Mouse (Mus musculus) heart, embryonic 14.5 days (tissue): ENCODE results near the gene Carm1. TPM values are rescaled to one million over a fixed set of nuclear protein-coding genes. Genes with fewer than 3 reads are reported as not detected.

Source experiments
- ATAC-seq: fragments of 200-750 bp; cut with Nextera tagmentation; 2 replicates; pipeline ENCODE4 v1.8.0; 2017; ENCODE audit warnings: low read depth, moderate TSS enrichment; ENCODE audit not compliant: insufficient number of reproducible peaks, insufficient read depth, low FRiP score
- H3K27ac ChIP-seq, 2 experiments: fragments of 200-500 bp in 1 of 2; fragments of 300-500 bp in 1 of 2; sonication (generic) in 1 of 2; replicated peaks in 1 of 2; 2 replicates each; pipeline ENCODE4 v1.5.1; 2012 to 2014; ENCODE audit warnings: low read depth in 2 of 2, low read length in 2 of 2, control low read depth in 1 of 2, mild to moderate bottlenecking in 1 of 2, mixed read lengths in 1 of 2; ENCODE audit not compliant: control insufficient read depth in 1 of 2, insufficient read depth in 1 of 2
- H3K27me3 ChIP-seq: fragments of 300-500 bp; sonication (generic); 2 replicates; pipeline ENCODE4 v1.6.1; 2014; ENCODE audit warnings: mild to moderate bottlenecking, low read length, control low read depth; ENCODE audit not compliant: control insufficient read depth, insufficient read depth
- H3K36me3 ChIP-seq: fragments of 300-500 bp; sonication (generic); 2 replicates; pipeline ENCODE4 v1.6.1; 2014; ENCODE audit warnings: mild to moderate bottlenecking, control low read depth, low read length, mixed read lengths; ENCODE audit not compliant: control insufficient read depth, insufficient read depth
- H3K4me1 ChIP-seq, 2 experiments: fragments of 200-500 bp in 1 of 2; fragments of 300-500 bp in 1 of 2; sonication (generic) in 1 of 2; 2 replicates each; pipeline ENCODE4 v1.6.1; 2012 to 2014; ENCODE audit warnings: low read length in 2 of 2, control low read depth in 1 of 2, mixed read lengths in 1 of 2; ENCODE audit not compliant: control insufficient read depth in 2 of 2, insufficient read depth in 2 of 2
- H3K4me2 ChIP-seq: fragments of 300-500 bp; sonication (generic); 2 replicates; pipeline ENCODE4 v1.6.1; 2014; ENCODE audit warnings: mild to moderate bottlenecking, low read length
- H3K4me3 ChIP-seq, 2 experiments: fragments of 200-500 bp in 1 of 2; fragments of 300-500 bp in 1 of 2; sonication (generic) in 1 of 2; 2 replicates each; pipeline ENCODE4 v1.5.1; 2012 to 2014; ENCODE audit warnings: low read length in 2 of 2, mild to moderate bottlenecking in 2 of 2, control low read depth in 1 of 2, low read depth in 1 of 2, moderate library complexity in 1 of 2; ENCODE audit not compliant: control insufficient read depth in 1 of 2, insufficient read depth in 1 of 2
- H3K9ac ChIP-seq: fragments of 300-500 bp; sonication (generic); 2 replicates; pipeline ENCODE4 v1.6.1; 2014; ENCODE audit warnings: mild to moderate bottlenecking, low read length
- H3K9me3 ChIP-seq: fragments of 300-500 bp; sonication (generic); 2 replicates; pipeline ENCODE4 v1.6.1; 2016; ENCODE audit warnings: low read length, control low read depth; ENCODE audit not compliant: control insufficient read depth
- WGBS: fragments of 180-500 bp; shearing (Covaris S2); extraction: QIAGEN DNeasy Blood & Tissue Kit; methylation state at CpG from one replicate; pipeline ENCODE4 v1.1.7; 2014; 5-methylcytosine and 5-hydroxymethylcytosine counted together
- polyA plus RNA-seq: library from polyadenylated mRNA; unstranded; fragments of >200 nt; fragmentation: Nextera tagmentation; extraction: Ambion mirVana; gene quantifications from 2 replicates; pipeline ENCODE4 v1.2.1, GENCODE M21; 2014

The Carm1 gene
- polyA plus RNA-seq, 1 experiment from 2014 or later: 38.1 TPM

GRCm38 (mm10) chr9:21553607-21554273 is 7.0 kb downstream of the Carm1 start:
- Histone ChIP-seq H3K36me3 (peaks cover 28% of the 10 kb centered on the region), H3K9ac (no peak overlapping the region), H3K4me1 (peaks cover 17 to 31% of the 10 kb centered on the region in 2 experiments), H3K27me3 (no peaks in the 10 kb centered on the region), H3K27ac (peak overlapping the region in 1 of 2 experiments; percentile 28; a peak in 1 of 4 replicates), H3K4me3 (no peak overlapping the region), H3K4me2 (no peak overlapping the region), H3K9me3 (no peaks in the 10 kb centered on the region)
- no peak for ATAC-seq
- 80% methylated on average over 6 of the region's 6 CpGs for WGBS

GRCm38 (mm10) chr9:21555198-21555742 is 8.6 kb downstream of the Carm1 start:
- Histone ChIP-seq H3K9ac (no peak overlapping the region), H3K4me2 (no peak overlapping the region), H3K27me3 (no peaks in the 10 kb centered on the region), H3K9me3 (no peaks in the 10 kb centered on the region), H3K36me3 (peaks cover 25% of the 10 kb centered on the region), H3K4me1 (peaks cover 20 to 34% of the 10 kb centered on the region in 2 experiments), H3K4me3 (no peak overlapping the region), H3K27ac (no peak overlapping the region)
- no peak for ATAC-seq
- WGBS: 83% methylated on average over 6 of the region's 6 CpGs

GRCm38 (mm10) chr9:21556996-21557395 is 10.3 kb downstream of the Carm1 start:
- no peak for ATAC-seq
- Histone ChIP-seq H3K36me3 (peaks cover 21% of the 10 kb centered on the region), H3K27ac (no peak overlapping the region; a peak in 1 of 4 replicates), H3K9me3 (no peaks in the 10 kb centered on the region), H3K4me3 (no peak overlapping the region), H3K9ac (no peak overlapping the region), H3K27me3 (no peaks in the 10 kb centered on the region), H3K4me1 (peaks cover 20 to 34% of the 10 kb centered on the region in 2 experiments), H3K4me2 (no peak overlapping the region)
- 86% methylated on average over 2 of the region's 2 CpGs for WGBS

- H3K4me1 ChIP-seq: peaks cover 20 to 34% of the 10 kb centered on the region in 2 experiments
- H3K36me3 ChIP-seq: peaks cover 25% of the 10 kb centered on the region
- H3K27ac ChIP-seq: no peak overlapping the region; a peak in 1 of 4 replicates
- H3K9me3 ChIP-seq: no peaks in the 10 kb centered on the region
- ATAC-seq: no peak
- 92% methylated on average over 2 of the region's 2 CpGs for WGBS
- H3K4me3 ChIP-seq: no peak overlapping the region
- no peak overlapping the region for H3K4me2 ChIP-seq
- no peaks in the 10 kb centered on the region for H3K27me3 ChIP-seq
- no peak overlapping the region for H3K9ac ChIP-seq
Observed at GRCm38 (mm10) chr9:21557556-21557955, 10.9 kb downstream of the Carm1 start.

GRCm38 (mm10) chr9:21558366-21558765 is 11.7 kb downstream of the Carm1 start:
- H3K9me3 ChIP-seq: no peaks in the 10 kb centered on the region
- H3K27me3 ChIP-seq: no peaks in the 10 kb centered on the region
- H3K4me1 ChIP-seq: peaks cover 20 to 34% of the 10 kb centered on the region in 2 experiments
- peaks cover 22% of the 10 kb centered on the region for H3K36me3 ChIP-seq
- no peak overlapping the region for H3K4me3 ChIP-seq
- H3K27ac ChIP-seq: peak overlapping the region; percentile 6 to 72
- WGBS: 38% methylated on average over 4 of the region's 4 CpGs
- ATAC-seq: peak; percentile 42; the same call in 1 of the 2 replicates
- H3K4me2 ChIP-seq: peak overlapping the region; percentile 21; the same call in 1 of the 2 replicates
- no peak overlapping the region for H3K9ac ChIP-seq

GRCm38 (mm10) chr9:21559151-21559550 is 12.5 kb downstream of the Carm1 start:
- no peak overlapping the region for H3K4me2 ChIP-seq
- H3K4me1 ChIP-seq: peaks cover 17 to 33% of the 10 kb centered on the region in 2 experiments
- H3K36me3 ChIP-seq: peaks cover 20% of the 10 kb centered on the region
- H3K27me3 ChIP-seq: no peaks in the 10 kb centered on the region
- 91% methylated on average over 3 of the region's 3 CpGs for WGBS
- no peak overlapping the region for H3K27ac ChIP-seq
- ATAC-seq: no peak
- no peak overlapping the region for H3K9ac ChIP-seq
- H3K4me3 ChIP-seq: no peak overlapping the region
- H3K9me3 ChIP-seq: no peaks in the 10 kb centered on the region

GRCm38 (mm10) chr9:21564420-21564819 is 17.7 kb downstream of the Carm1 start:
- no peak for ATAC-seq
- Histone ChIP-seq H3K9ac (no peak overlapping the region), H3K4me3 (no peak overlapping the region), H3K27me3 (no peaks in the 10 kb centered on the region), H3K36me3 (peaks cover 23% of the 10 kb centered on the region), H3K4me2 (no peak overlapping the region), H3K9me3 (no peaks in the 10 kb centered on the region), H3K4me1 (peaks cover 2 to 18% of the 10 kb centered on the region in 2 experiments), H3K27ac (no peak overlapping the region)
- WGBS: 62% methylated on average over 1 of the region's 1 CpGs
